Mouse (Mus musculus): ENCODE results near the gene Otog.

DNA sequence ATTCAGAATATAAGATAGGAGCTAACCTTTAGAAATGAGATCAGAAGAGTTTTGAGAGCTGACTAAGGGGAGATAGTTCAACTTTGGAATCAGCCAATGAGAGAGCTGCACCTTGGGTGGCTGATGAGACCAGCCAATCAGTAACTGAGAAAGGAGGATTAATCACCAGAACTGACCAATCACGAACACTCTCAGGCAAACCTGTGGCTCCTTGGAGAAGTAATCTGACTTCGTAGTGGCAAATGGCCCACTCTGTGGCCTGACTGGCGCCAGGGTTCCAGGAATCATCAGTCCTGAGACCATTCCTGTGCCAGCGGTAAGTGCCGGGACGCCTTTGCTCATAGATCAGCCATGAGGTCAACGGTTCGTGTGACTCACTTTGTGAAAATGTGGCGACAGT is 96.6 kb downstream of the Otog start:
- TF ChIP-seq CTCF (IDR thresholded peaks at IDR 0.05; ENCODE audit: low read depth): no peak
- no peak for TF ChIP-seq EP300 (IDR thresholded peaks at IDR 0.05; ENCODE audit: low read depth)

All from liver, embryonic 14.5 days (tissue).